Mouse (Mus musculus): ENCODE data around the gene Chd6. TPM values are rescaled to one million over a fixed set of nuclear protein-coding genes. Genes with fewer than 3 reads are reported as not detected.

Gene Chd6
- total RNA-seq, 1 experiment from 2014 or later = 30.0 TPM

GRCm38 (mm10) chr2:160953131-160953873, 155.6 kb downstream of the Chd6 start:
- peak; percentile 32; the same call in 1 of the 2 replicates for ATAC-seq (replicated peaks; ENCODE audit: insufficient number of reproducible peaks, low FRiP score, low TSS enrichment, poor library complexity, severe bottlenecking)

DNA sequence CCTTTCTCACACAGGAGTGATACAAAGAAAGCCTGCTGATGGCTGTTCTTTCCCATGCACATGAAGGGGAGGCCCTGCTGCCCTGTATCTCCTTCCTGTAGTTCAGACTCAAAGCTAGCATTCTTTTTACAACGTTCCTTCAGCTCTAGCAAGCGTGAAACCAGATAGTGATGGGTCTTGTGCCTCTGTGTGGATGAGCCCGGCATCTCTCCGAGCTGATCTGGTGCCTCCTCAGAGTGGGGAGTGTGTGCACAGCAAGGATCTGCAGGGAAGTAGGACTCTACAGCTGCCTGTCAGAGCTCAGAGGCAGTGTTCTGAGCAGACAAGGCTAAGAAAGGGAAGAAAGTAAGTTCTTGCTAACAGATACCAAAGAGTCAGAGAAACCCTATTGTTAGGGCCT, 157.3 kb downstream of the Chd6 start:
- ATAC-seq (replicated peaks; ENCODE audit: insufficient number of reproducible peaks, low FRiP score, low TSS enrichment, poor library complexity, severe bottlenecking) = no peak

DNA sequence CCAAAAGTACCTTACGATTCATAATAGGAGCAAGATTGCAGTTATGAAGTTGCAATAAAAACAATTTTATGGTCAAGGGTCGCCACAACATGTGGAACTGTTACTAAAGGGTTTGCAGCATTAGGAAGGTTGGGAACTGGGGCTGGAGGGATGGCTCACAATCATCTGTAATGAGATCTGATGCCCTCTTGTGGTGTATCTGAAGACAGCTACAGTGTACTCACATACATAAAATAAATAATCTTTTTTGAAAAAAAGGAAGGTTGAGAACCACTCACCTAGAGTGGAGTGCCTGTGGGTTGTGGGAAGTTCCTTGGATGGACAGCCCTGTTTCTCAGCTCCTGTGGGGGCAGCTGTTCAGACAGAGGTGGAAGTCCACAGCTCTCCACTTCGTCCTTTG, 166.4 kb downstream of the Chd6 start:
- ATAC-seq (replicated peaks; ENCODE audit: insufficient number of reproducible peaks, low FRiP score, low TSS enrichment, poor library complexity, severe bottlenecking) = no peak

- ATAC-seq (replicated peaks; ENCODE audit: insufficient number of reproducible peaks, low FRiP score, low TSS enrichment, poor library complexity, severe bottlenecking) = no peak
These were observed 167.8 kb downstream of the Chd6 start for GRCm38 (mm10) chr2:160940930-160941709.

GRCm38 (mm10) chr2:160934451-160934850, 174.4 kb downstream of the Chd6 start:
- ATAC-seq (replicated peaks; ENCODE audit: insufficient number of reproducible peaks, low FRiP score, low TSS enrichment, poor library complexity, severe bottlenecking) = no peak

GRCm38 (mm10) chr2:160933890-160934289, 175.0 kb downstream of the Chd6 start:
- no peak; the same call in 1 of the 2 replicates for ATAC-seq (replicated peaks; ENCODE audit: insufficient number of reproducible peaks, low FRiP score, low TSS enrichment, poor library complexity, severe bottlenecking)

DNA sequence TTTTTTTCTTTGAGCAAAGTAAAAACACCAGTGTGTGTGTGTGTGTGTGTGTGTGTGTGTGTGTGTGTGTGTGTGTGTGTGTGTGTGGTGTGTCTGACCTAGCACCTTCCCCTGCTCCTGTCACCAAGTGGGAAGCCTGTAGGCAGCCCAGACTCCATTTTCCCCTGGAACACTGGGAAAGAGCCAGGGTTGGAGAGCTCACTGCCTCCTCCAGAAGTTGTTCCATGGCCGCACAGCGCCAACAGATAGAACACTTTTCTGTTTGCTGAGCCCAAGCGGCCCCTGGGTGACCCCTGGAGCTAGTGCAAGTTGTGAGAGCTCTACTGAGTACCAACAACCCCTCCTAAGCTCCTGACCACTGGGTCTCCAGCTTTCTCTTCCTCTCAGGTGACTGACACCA, 175.9 kb downstream of the Chd6 start:
- ATAC-seq (replicated peaks; ENCODE audit: insufficient number of reproducible peaks, low FRiP score, low TSS enrichment, poor library complexity, severe bottlenecking) = no peak

- no peak for ATAC-seq (replicated peaks; ENCODE audit: insufficient number of reproducible peaks, low FRiP score, low TSS enrichment, poor library complexity, severe bottlenecking)
These were observed 176.6 kb downstream of the Chd6 start for GRCm38 (mm10) chr2:160932325-160932724.

- ATAC-seq (replicated peaks; ENCODE audit: insufficient number of reproducible peaks, low FRiP score, low TSS enrichment, poor library complexity, severe bottlenecking) = no peak
These were observed 177.5 kb downstream of the Chd6 start for GRCm38 (mm10) chr2:160931378-160931777.

- no peak for ATAC-seq (replicated peaks; ENCODE audit: insufficient number of reproducible peaks, low FRiP score, low TSS enrichment, poor library complexity, severe bottlenecking)
These were observed 183.7 kb downstream of the Chd6 start for GRCm38 (mm10) chr2:160925203-160925602.

- ATAC-seq (replicated peaks; ENCODE audit: insufficient number of reproducible peaks, low FRiP score, low TSS enrichment, poor library complexity, severe bottlenecking) = no peak
These were observed 187.6 kb downstream of the Chd6 start for GRCm38 (mm10) chr2:160921285-160921684.

DNA sequence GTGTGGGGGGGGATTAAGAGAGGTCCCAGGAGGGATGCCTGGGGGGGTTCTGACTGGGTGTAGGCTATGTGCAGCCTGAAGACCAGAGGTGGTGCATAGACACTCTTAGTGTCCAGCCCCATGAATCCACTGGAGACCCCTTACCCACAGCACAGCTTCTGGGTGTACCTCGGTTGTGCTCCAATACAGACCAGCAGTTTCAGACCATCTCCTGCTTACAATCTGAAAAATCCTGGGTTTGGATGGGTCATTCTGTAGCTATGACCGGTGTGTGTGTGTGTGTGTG, 190.0 kb downstream of the Chd6 start:
- ATAC-seq (replicated peaks; ENCODE audit: insufficient number of reproducible peaks, low FRiP score, low TSS enrichment, poor library complexity, severe bottlenecking) = no peak

GRCm38 (mm10) chr2:160918154-160918929, 190.5 kb downstream of the Chd6 start:
- ATAC-seq (replicated peaks; ENCODE audit: insufficient number of reproducible peaks, low FRiP score, low TSS enrichment, poor library complexity, severe bottlenecking) = no peak

- no peak for ATAC-seq (replicated peaks; ENCODE audit: insufficient number of reproducible peaks, low FRiP score, low TSS enrichment, poor library complexity, severe bottlenecking)
These were observed 191.6 kb downstream of the Chd6 start for GRCm38 (mm10) chr2:160917313-160917712.

DNA sequence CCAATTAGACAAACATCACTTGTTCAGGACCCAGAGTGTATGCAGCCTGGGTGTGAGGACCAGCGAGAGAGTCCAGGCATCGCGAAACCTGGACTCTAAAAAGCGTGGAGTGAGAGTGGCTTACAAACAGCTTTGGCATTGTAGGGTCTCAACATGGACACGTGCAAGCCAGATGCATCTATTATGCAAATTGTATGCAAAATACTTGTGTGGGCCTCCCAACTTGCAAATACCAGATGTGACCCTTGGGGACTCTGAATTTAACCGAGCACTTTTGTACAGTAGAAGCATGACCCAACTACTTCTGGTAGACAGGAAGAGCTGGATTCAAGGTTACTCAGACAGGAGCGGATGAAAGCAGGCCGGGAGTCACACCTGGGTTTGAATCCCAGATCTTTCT, 192.2 kb downstream of the Chd6 start:
- ATAC-seq (replicated peaks; ENCODE audit: insufficient number of reproducible peaks, low FRiP score, low TSS enrichment, poor library complexity, severe bottlenecking) = no peak

DNA sequence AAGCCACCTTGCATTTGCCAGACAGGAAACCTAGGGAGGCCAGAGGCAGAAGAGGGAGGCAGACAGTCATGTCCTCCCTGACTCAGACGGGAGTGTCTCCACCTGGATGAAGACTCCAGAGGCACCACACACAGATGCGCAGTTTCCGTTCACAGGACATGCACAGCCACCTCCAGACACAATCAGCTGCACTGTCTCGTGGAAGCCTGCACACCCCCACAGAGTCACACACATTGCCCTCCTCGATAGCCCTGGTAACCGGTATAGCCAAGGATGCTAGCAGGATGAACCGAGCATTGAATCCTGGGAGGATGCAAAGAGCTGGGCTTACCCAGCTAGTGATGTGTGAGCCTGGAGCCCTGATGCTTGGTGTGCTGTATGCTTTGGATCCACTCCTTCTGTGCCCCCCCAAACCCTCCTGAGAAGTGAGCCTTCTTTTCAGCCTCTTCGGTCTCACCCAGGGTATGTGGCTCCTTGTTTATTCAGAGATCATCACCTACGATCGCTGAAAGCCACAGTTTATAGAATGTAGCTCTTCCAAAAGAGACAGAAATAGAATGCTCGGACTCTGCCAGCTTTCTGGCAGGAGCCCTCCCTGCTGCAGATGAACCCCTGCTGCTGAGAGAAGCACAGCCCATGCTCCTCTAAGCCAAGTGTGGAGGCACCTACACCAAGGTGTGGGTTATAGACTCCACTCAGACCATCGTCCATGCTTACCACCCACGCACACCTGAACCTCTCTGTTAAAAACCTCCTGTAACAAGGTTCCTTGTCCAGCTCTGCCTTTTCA, 192.9 kb downstream of the Chd6 start:
- ATAC-seq (replicated peaks; ENCODE audit: insufficient number of reproducible peaks, low FRiP score, low TSS enrichment, poor library complexity, severe bottlenecking) = no peak

- ATAC-seq (replicated peaks; ENCODE audit: insufficient number of reproducible peaks, low FRiP score, low TSS enrichment, poor library complexity, severe bottlenecking) = no peak
These were observed 194.2 kb downstream of the Chd6 start for GRCm38 (mm10) chr2:160914656-160915055.

GRCm38 (mm10) chr2:160912231-160912671, 196.6 kb downstream of the Chd6 start, which contains the start of gene Emilin3:
Emilin3 (minus strand) TSS chr2:160912328.
- ATAC-seq (replicated peaks; ENCODE audit: insufficient number of reproducible peaks, low FRiP score, low TSS enrichment, poor library complexity, severe bottlenecking) = no peak

Data from monocyte, adult 5-6 weeks (primary cell).